Mouse (Mus musculus) urinary bladder, postnatal 0 days (tissue): ENCODE data around the gene Sdhaf3. TPM values are rescaled to one million over a fixed set of nuclear protein-coding genes. Genes with fewer than 3 reads are reported as not detected.

Source experiments
- polyA plus RNA-seq: library from polyadenylated mRNA; unstranded; fragments of >200 nt; fragmentation: Nextera tagmentation; extraction: Ambion mirVana; gene quantifications from 2 replicates; pipeline ENCODE4 v1.2.1, GENCODE M21; 2015

Sdhaf3 gene
- polyA plus RNA-seq: 4.3 and 4.7 TPM in 2 replicates

GRCm38 (mm10) chr6:6955764-6956561 is at the start of gene Sdhaf3:
Gene Sdhaf3, plus strand, starts transcription at chr6:6956004.

Other genes with a start within 250 kb of the Sdhaf3 start
- gene Dlx6, start 92.7 kb upstream of the Sdhaf3 start, polyA plus RNA-seq: not detected in 2 replicates
- gene Dlx5, start 73.9 kb upstream of the Sdhaf3 start, polyA plus RNA-seq: 0.18 TPM in 1 of 2 replicates, not detected in the other